Mouse (Mus musculus): ENCODE measurements around the gene Zfp410.
"Not testable (repeated sequence)": the region's sequence is repeated elsewhere in the genome, so short reads cannot be mapped to it uniquely, and the experiment has no call there.

Gene Zfp410

GRCm38 (mm10) chr12:84316721-84317621 is at the start of gene Zfp410:
Gene Zfp410 (plus strand): TSS chr12:84316852.
- DNase-seq: peak; percentile 93 to 95

GRCm38 (mm10) chr12:84267264-84267663 is 49.4 kb upstream of the Zfp410 start:
- DNase-seq: no peak

GRCm38 (mm10) chr12:84273366-84273765 is 43.3 kb upstream of the Zfp410 start:
- peak in 1 of 2 experiments; percentile 18 for DNase-seq

GRCm38 (mm10) chr12:84275288-84275687 is 41.4 kb upstream of the Zfp410 start:
- DNase-seq: no peak

GRCm38 (mm10) chr12:84276288-84276687 is 40.4 kb upstream of the Zfp410 start:
- no peak for DNase-seq

GRCm38 (mm10) chr12:84276799-84277198 is 39.9 kb upstream of the Zfp410 start:
- DNase-seq: no peak

GRCm38 (mm10) chr12:84277832-84278231 is 38.8 kb upstream of the Zfp410 start:
- DNase-seq: no peak

GRCm38 (mm10) chr12:84278901-84279300 is 37.8 kb upstream of the Zfp410 start:
- DNase-seq: peak; percentile 33 to 68

GRCm38 (mm10) chr12:84284391-84284790 is 32.3 kb upstream of the Zfp410 start:
- DNase-seq: no peak

- peak; percentile 96 to 98 for DNase-seq
Measured at GRCm38 (mm10) chr12:84284885-84285592, 31.6 kb upstream of the Zfp410 start, which contains the start of gene Ptgr2. Gene Ptgr2 (plus strand): TSS chr12:84285232.

GRCm38 (mm10) chr12:84285593-84285968 is 31.1 kb upstream of the Zfp410 start:
- DNase-seq: no peak

GRCm38 (mm10) chr12:84288461-84288860 is 28.2 kb upstream of the Zfp410 start:
- DNase-seq: peak; percentile 73 to 79

GRCm38 (mm10) chr12:84297851-84298250 is 18.8 kb upstream of the Zfp410 start:
- DNase-seq: no peak

- DNase-seq: no peak
Measured at GRCm38 (mm10) chr12:84299265-84299664, 17.4 kb upstream of the Zfp410 start.

- DNase-seq: no peak
Measured at GRCm38 (mm10) chr12:84304101-84304500, 12.6 kb upstream of the Zfp410 start.

- DNase-seq: no peak
Measured at GRCm38 (mm10) chr12:84304554-84304953, 12.1 kb upstream of the Zfp410 start.

- no peak for DNase-seq
Measured at GRCm38 (mm10) chr12:84311306-84311705, 5.3 kb upstream of the Zfp410 start.

- no peak for DNase-seq
Measured at GRCm38 (mm10) chr12:84316006-84316405, 646 bp upstream of the Zfp410 start.

- DNase-seq: peak; percentile 39 to 74
Measured at GRCm38 (mm10) chr12:84327111-84327512, 10.5 kb downstream of the Zfp410 start.

- no peak for DNase-seq
Measured at GRCm38 (mm10) chr12:84336963-84337625, 20.4 kb downstream of the Zfp410 start.

- peak; percentile 54 to 67 for DNase-seq
Measured at GRCm38 (mm10) chr12:84347192-84347591, 30.5 kb downstream of the Zfp410 start.

- DNase-seq: not testable (repeated sequence)
Measured at GRCm38 (mm10) chr12:84358699-84359098, 42.0 kb downstream of the Zfp410 start.
